Mouse (Mus musculus) embryonic facial prominence, embryonic 15.5 days (tissue): ENCODE measurements around the gene Gm21818. TPM values are rescaled to one million over a fixed set of nuclear protein-coding genes. Genes with fewer than 3 reads are reported as not detected.
"Not testable (repeated sequence)": the region's sequence is repeated elsewhere in the genome, so short reads cannot be mapped to it uniquely, and the experiment has no call there.

ENCODE experiments used
- ATAC-seq: fragments of 200-750 bp; cut with Nextera tagmentation; 2 replicates; pipeline ENCODE4 v1.8.0; 2017; ENCODE audit warnings: low read depth, moderate TSS enrichment; ENCODE audit not compliant: insufficient number of reproducible peaks, low FRiP score, low TSS enrichment
- H3K27ac ChIP-seq: fragments of 300-500 bp; sonication (generic); replicated peaks from 2 replicates; pipeline ENCODE4 v1.5.1; 2015; ENCODE audit warnings: mild to moderate bottlenecking, inconsistent platforms
- H3K27me3 ChIP-seq: fragments of 300-500 bp; sonication (generic); 2 replicates; pipeline ENCODE4 v1.6.1; 2015; ENCODE audit warnings: inconsistent platforms
- H3K36me3 ChIP-seq: fragments of 300-500 bp; sonication (generic); 2 replicates; pipeline ENCODE4 v1.6.1; 2015; ENCODE audit warnings: mild to moderate bottlenecking, inconsistent platforms
- H3K4me1 ChIP-seq: fragments of 300-500 bp; sonication (generic); 2 replicates; pipeline ENCODE4 v1.6.1; 2015; ENCODE audit warnings: inconsistent platforms
- H3K4me2 ChIP-seq: fragments of 300-500 bp; sonication (generic); replicated peaks from 2 replicates; pipeline ENCODE4 v1.6.1; 2015; ENCODE audit warnings: mild to moderate bottlenecking, inconsistent platforms
- H3K4me3 ChIP-seq: fragments of 300-500 bp; sonication (generic); replicated peaks from 2 replicates; pipeline ENCODE4 v1.5.1; 2015; ENCODE audit warnings: mild to moderate bottlenecking, inconsistent platforms
- H3K9ac ChIP-seq: fragments of 300-500 bp; sonication (generic); 2 replicates; pipeline ENCODE4 v1.6.1; 2015; ENCODE audit warnings: inconsistent platforms
- H3K9me3 ChIP-seq: fragments of 300-500 bp; sonication (generic); replicated peaks from 2 replicates; pipeline ENCODE4 v1.6.1; 2016; ENCODE audit warnings: inconsistent platforms
- WGBS: fragments of 180-500 bp; shearing (Covaris S2); methylation state at CpG from one replicate; pipeline ENCODE4 v1.1.7; 2015; 5-methylcytosine and 5-hydroxymethylcytosine counted together
- polyA plus RNA-seq: library from polyadenylated mRNA; unstranded; fragments of >200 nt; fragmentation: Nextera tagmentation; extraction: Ambion mirVana; gene quantifications from 2 replicates; pipeline ENCODE4 v1.2.1, GENCODE M21; 2015

Gene Gm21818
- polyA plus RNA-seq: not detected in 2 replicates

GRCm38 (mm10) chr13:120172133-120172532, at the start of gene Gm21818:
Gene Gm21818, plus strand, starts transcription at chr13:120172433.
- H3K27ac ChIP-seq, H3K4me1 ChIP-seq, H3K4me3 ChIP-seq, H3K9me3 ChIP-seq, H3K9ac ChIP-seq, ATAC-seq, H3K36me3 ChIP-seq, H3K27me3 ChIP-seq, H3K4me2 ChIP-seq: not testable (repeated sequence)
- WGBS: 70% methylated on average over 4 of the region's 4 CpGs

- not testable (repeated sequence) for H3K9me3 ChIP-seq, ATAC-seq, H3K4me3 ChIP-seq, H3K9ac ChIP-seq, H3K4me2 ChIP-seq, H3K4me1 ChIP-seq, H3K27ac ChIP-seq, H3K36me3 ChIP-seq, H3K27me3 ChIP-seq
- 93% methylated on average over 1 of the region's 5 CpGs for WGBS
Observed at GRCm38 (mm10) chr13:120139946-120140345, 32.3 kb upstream of the Gm21818 start, which contains the start of gene Gm20767. Gene Gm20767, plus strand, starts transcription at chr13:120140246.

GRCm38 (mm10) chr13:120142348-120142747, 29.9 kb upstream of the Gm21818 start:
- H3K4me2 ChIP-seq, H3K27me3 ChIP-seq, H3K4me1 ChIP-seq, H3K27ac ChIP-seq, ATAC-seq, H3K9ac ChIP-seq, H3K4me3 ChIP-seq, H3K9me3 ChIP-seq, H3K36me3 ChIP-seq: not testable (repeated sequence)
- 80% methylated on average over 2 of the region's 3 CpGs for WGBS

GRCm38 (mm10) chr13:120149660-120150407, 22.4 kb upstream of the Gm21818 start:
- ATAC-seq, H3K27me3 ChIP-seq, H3K4me2 ChIP-seq, H3K27ac ChIP-seq, H3K4me1 ChIP-seq, H3K4me3 ChIP-seq, H3K36me3 ChIP-seq, H3K9ac ChIP-seq, H3K9me3 ChIP-seq: not testable (repeated sequence)
- 62% methylated on average over 3 of the region's 4 CpGs for WGBS

GRCm38 (mm10) chr13:120150589-120150988, 21.6 kb upstream of the Gm21818 start:
- ATAC-seq, H3K27me3 ChIP-seq, H3K27ac ChIP-seq, H3K9ac ChIP-seq, H3K36me3 ChIP-seq, H3K4me1 ChIP-seq, H3K4me3 ChIP-seq, H3K9me3 ChIP-seq, H3K4me2 ChIP-seq: not testable (repeated sequence)
- 54% methylated on average over 3 of the region's 3 CpGs for WGBS

GRCm38 (mm10) chr13:120168301-120168700, 3.9 kb upstream of the Gm21818 start:
- not testable (repeated sequence) for H3K9me3 ChIP-seq, H3K4me3 ChIP-seq, H3K27ac ChIP-seq, H3K4me2 ChIP-seq, ATAC-seq, H3K27me3 ChIP-seq, H3K9ac ChIP-seq, H3K4me1 ChIP-seq, H3K36me3 ChIP-seq
- WGBS: 59% methylated on average over 5 of the region's 5 CpGs

GRCm38 (mm10) chr13:120196189-120196821, 24.1 kb downstream of the Gm21818 start:
- not testable (repeated sequence) for H3K9ac ChIP-seq, H3K27ac ChIP-seq, H3K4me2 ChIP-seq, H3K4me3 ChIP-seq, H3K27me3 ChIP-seq, H3K9me3 ChIP-seq, H3K4me1 ChIP-seq, ATAC-seq, H3K36me3 ChIP-seq
- 78% methylated on average over 7 of the region's 8 CpGs for WGBS

- H3K4me2 ChIP-seq, H3K27me3 ChIP-seq, H3K36me3 ChIP-seq, H3K4me3 ChIP-seq, H3K9ac ChIP-seq, ATAC-seq, H3K27ac ChIP-seq, H3K4me1 ChIP-seq, H3K9me3 ChIP-seq: not testable (repeated sequence)
- no CpG with 5 or more reads among the region's 2 CpGs for WGBS
Observed at GRCm38 (mm10) chr13:120215847-120216246, 43.6 kb downstream of the Gm21818 start, which contains the start of gene Gm21762. Gene Gm21762, minus strand, starts transcription at chr13:120215947.

- not testable (repeated sequence) for ATAC-seq, H3K27me3 ChIP-seq
- WGBS: 83% methylated on average over 5 of the region's 5 CpGs
Observed at GRCm38 (mm10) chr13:120220922-120221321, 48.7 kb downstream of the Gm21818 start.

GRCm38 (mm10) chr13:120223012-120223659, 50.9 kb downstream of the Gm21818 start:
- H3K9me3 ChIP-seq, H3K9ac ChIP-seq, H3K4me2 ChIP-seq, H3K4me1 ChIP-seq, H3K4me3 ChIP-seq, H3K27me3 ChIP-seq, H3K36me3 ChIP-seq, ATAC-seq, H3K27ac ChIP-seq: not testable (repeated sequence)
- WGBS: 90% methylated on average over 16 of the region's 25 CpGs

More at GRCm38 (mm10) chr13:120220922-120221321, 48.7 kb downstream of the Gm21818 start:
- H3K9ac ChIP-seq, H3K27ac ChIP-seq, H3K9me3 ChIP-seq, H3K4me1 ChIP-seq, H3K4me3 ChIP-seq, H3K4me2 ChIP-seq, H3K36me3 ChIP-seq: not testable (repeated sequence)
